Comparison of ENCODE assay signal across 20 mouse cellular contexts in the genomic region with DNA sequence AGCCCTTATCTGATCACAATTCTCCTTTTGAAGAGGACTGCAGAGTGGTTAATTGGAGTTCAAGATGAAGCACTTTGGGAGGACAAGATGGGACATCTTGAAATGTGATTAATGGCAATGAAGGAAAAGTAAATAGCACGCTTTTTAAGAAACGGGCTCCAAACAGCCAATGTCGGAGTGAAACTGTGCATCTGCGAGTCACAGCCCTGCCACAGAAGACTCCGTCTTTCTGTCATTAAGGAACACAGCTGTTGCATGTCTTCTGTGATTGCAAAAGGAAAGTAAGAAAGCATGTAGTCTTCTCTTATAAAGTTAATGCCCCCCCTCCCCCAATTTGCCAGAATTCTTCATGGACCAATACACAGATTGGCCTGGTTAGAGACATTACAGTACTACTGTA.
A peak's percentile ranks its signal among the peaks of the same experiment; 100 is the strongest.
DNase-seq lines count a peak whose midpoint lies in the region; ATAC-seq and TF ChIP-seq lines count a peak whose summit lies in the region.
"Had no signal": no experiment of that assay in that cellular context is flagged by ENCODE, and none has a peak within 500 bp of the region (broad histone marks: within the 10 kb centered on the region; RNA-seq: fewer than 3 reads in every experiment).

No protein-coding gene starts in this region.

- no peak overlapping the region for H3K4me2 ChIP-seq in kidney, postnatal 0 days (ENCODE audit: low read length)
- H3K4me2 ChIP-seq in lung, embryonic 14.5 days: 0 out of 2 replicates have a peak overlapping the region, but pooled peaks have one; percentile 7
- H3K4me2 ChIP-seq: embryonic facial prominence, embryonic 15.5 days; heart, embryonic 12.5 days had no signal

- peak; percentile 75 for DNase-seq in kidney, postnatal 0 days (ENCODE audit: low spot score)
- DNase-seq in kidney, postnatal 25 days: no peak
- peak; percentile 65 for DNase-seq in lung, embryonic 14.5 days
- DNase-seq in lung, postnatal 14 days: no peak
- peak; percentile 3 for DNase-seq in lung, postnatal 10 days
- no peak for DNase-seq in lung, adult 2 months
- no peak for DNase-seq in embryo, embryonic 11 days
- DNase-seq: adrenal gland, adult 8-10 months; adrenal gland, postnatal 36 days; cerebellum, adult 2 months; cerebellum, postnatal 10 days; gastrocnemius, adult 2 months; gastrocnemius, postnatal 25 days; heart, postnatal 36 days had no signal

- no peak overlapping the region for H3K4me3 ChIP-seq in kidney, postnatal 0 days (replicated peaks; ENCODE audit: low read depth, low read length)
- H3K4me3 ChIP-seq in lung, embryonic 14.5 days (ENCODE audit: low read depth, low read length): no peak overlapping the region
- H3K4me3 ChIP-seq in lung, adult 2 months (replicated peaks; ENCODE audit: extremely low read depth, low read depth, low read length): no peak overlapping the region
- H3K4me3 ChIP-seq: embryonic facial prominence, embryonic 15.5 days; erythroblast, embryonic 14.5 days; forebrain, embryonic 10.5 days; gastrocnemius, adult 2 months; heart, embryonic 12.5 days had no signal

- H3K27ac ChIP-seq in kidney, postnatal 0 days: peak overlapping the region; percentile 36; the same call in 1 of the 2 replicates
- no peak overlapping the region for H3K27ac ChIP-seq in lung, embryonic 14.5 days (ENCODE audit: low read depth)
- H3K27ac ChIP-seq: embryonic facial prominence, embryonic 15.5 days; forebrain, embryonic 10.5 days; gastrocnemius, adult 2 months had no signal

- no peaks in the 10 kb centered on the region for H3K36me3 ChIP-seq in kidney, postnatal 0 days (ENCODE audit: insufficient read depth, low read length)
- no peaks in the 10 kb centered on the region for H3K36me3 ChIP-seq in lung, embryonic 14.5 days (ENCODE audit: insufficient read depth)
- H3K36me3 ChIP-seq: embryonic facial prominence, embryonic 15.5 days; forebrain, embryonic 10.5 days; G1E; heart, embryonic 12.5 days had no signal

- no peaks in the 10 kb centered on the region for H3K9me3 ChIP-seq in kidney, postnatal 0 days (replicated peaks; ENCODE audit: low read length)
- H3K9me3 ChIP-seq in lung, embryonic 14.5 days (ENCODE audit: low read depth, low read length): no peaks in the 10 kb centered on the region
- H3K9me3 ChIP-seq: embryonic facial prominence, embryonic 15.5 days; forebrain, embryonic 10.5 days; heart, embryonic 12.5 days had no signal

- WGBS in kidney, postnatal 0 days: 31% methylated on average over 5 of the region's 5 CpGs
- WGBS in lung, embryonic 14.5 days: 18% methylated on average over 5 of the region's 5 CpGs
- 70% methylated on average over 5 of the region's 5 CpGs for WGBS in lung, adult 2 months

- ATAC-seq in kidney, postnatal 0 days (replicated peaks; ENCODE audit: low FRiP score, low read depth): no peak
- ATAC-seq in lung, embryonic 14.5 days (ENCODE audit: insufficient read depth): peak; percentile 68; the same call in 1 of the 2 replicates
- ATAC-seq: forebrain, embryonic 14.5 days had no signal

- TF ChIP-seq POLR2A in lung, adult 2 months (IDR thresholded peaks at IDR 0.05; ENCODE audit: borderline replicate concordance, extremely low read depth, low read depth, low read length): no peak

- no peak overlapping the region for H3K9ac ChIP-seq in kidney, postnatal 0 days (ENCODE audit: low read depth, low read length)
- no peak overlapping the region for H3K9ac ChIP-seq in lung, embryonic 14.5 days
- H3K9ac ChIP-seq: embryonic facial prominence, embryonic 15.5 days; heart, embryonic 12.5 days had no signal

- no peak for TF ChIP-seq CTCF in kidney, postnatal 0 days (IDR thresholded peaks at IDR 0.05; ENCODE audit: low read depth)
- TF ChIP-seq CTCF in lung, embryonic 14.5 days (IDR thresholded peaks at IDR 0.05; ENCODE audit: low read depth): no peak
- TF ChIP-seq CTCF in lung, adult 2 months (IDR thresholded peaks at IDR 0.05; ENCODE audit: insufficient read depth, low read length): no peak

- H3K4me1 ChIP-seq in kidney, postnatal 0 days (replicated peaks; ENCODE audit: insufficient read depth, low read length): no peaks in the 10 kb centered on the region
- H3K4me1 ChIP-seq in lung, embryonic 14.5 days (ENCODE audit: insufficient read depth): no peaks in the 10 kb centered on the region
- H3K4me1 ChIP-seq in lung, adult 2 months (ENCODE audit: control insufficient read depth, insufficient read depth, low read length): no peaks in the 10 kb centered on the region
- H3K4me1 ChIP-seq: embryonic facial prominence, embryonic 15.5 days; forebrain, embryonic 10.5 days; heart, embryonic 12.5 days had no signal

- no peaks in the 10 kb centered on the region for H3K27me3 ChIP-seq in kidney, postnatal 0 days (ENCODE audit: insufficient read depth, low read length)
- no peaks in the 10 kb centered on the region for H3K27me3 ChIP-seq in lung, embryonic 14.5 days (ENCODE audit: insufficient read depth, low read length)
- H3K27me3 ChIP-seq: embryonic facial prominence, embryonic 15.5 days; heart, embryonic 12.5 days had no signal

Comparison
In these comparisons a context has a peak if more than half of its experiments do, and no peak if none do; other contexts are left out.
1. DNase-seq: peak in kidney, postnatal 0 days (single experiment), lung, embryonic 14.5 days (single experiment) and lung, postnatal 10 days (single experiment); none in kidney, postnatal 25 days (0 of 2), lung, postnatal 14 days (single experiment), lung, adult 2 months (single experiment) and embryo, embryonic 11 days (single experiment).